Mouse (Mus musculus) spleen, adult 2 months (tissue): ENCODE data around the gene 1810010H24Rik.

Experiments
- CTCF ChIP-seq: fragments of 200-500 bp; IDR thresholded peaks from 2 replicates; pipeline ENCODE4 v1.5.1; 2011; ENCODE audit warnings: mild to moderate bottlenecking, inconsistent platforms; ENCODE audit not compliant: insufficient read depth, insufficient read length, insufficient replicate concordance; ENCODE audit errors: extremely low read depth
- POLR2A ChIP-seq: fragments of 200-500 bp; IDR thresholded peaks from 2 replicates; pipeline ENCODE4 v1.6.1; 2011; ENCODE audit warnings: low read depth, low read length, inconsistent platforms

DNA sequence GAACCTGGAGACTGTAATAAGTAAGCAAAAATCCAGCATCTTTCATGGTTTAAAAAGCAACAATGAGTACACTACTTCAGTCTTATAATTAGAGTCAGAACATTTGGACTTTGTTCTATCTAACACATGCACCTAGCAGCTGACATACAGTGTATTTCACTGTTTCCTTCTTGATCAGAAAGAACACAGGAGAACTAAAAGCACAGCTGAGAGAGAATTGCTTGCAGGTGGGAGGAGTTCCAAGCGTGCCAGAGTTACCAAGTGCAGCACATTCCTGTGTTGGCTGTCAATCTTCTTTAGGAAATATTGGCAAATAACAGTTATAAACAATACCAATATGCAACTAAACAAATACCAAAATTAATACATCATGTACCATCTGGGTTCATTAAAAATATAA, 35.5 kb downstream of the 1810010H24Rik start:
- TF ChIP-seq CTCF (no peak), POLR2A (no peak)
